Comparison of ENCODE assay signal across 18 mouse cellular contexts in the genomic region with DNA sequence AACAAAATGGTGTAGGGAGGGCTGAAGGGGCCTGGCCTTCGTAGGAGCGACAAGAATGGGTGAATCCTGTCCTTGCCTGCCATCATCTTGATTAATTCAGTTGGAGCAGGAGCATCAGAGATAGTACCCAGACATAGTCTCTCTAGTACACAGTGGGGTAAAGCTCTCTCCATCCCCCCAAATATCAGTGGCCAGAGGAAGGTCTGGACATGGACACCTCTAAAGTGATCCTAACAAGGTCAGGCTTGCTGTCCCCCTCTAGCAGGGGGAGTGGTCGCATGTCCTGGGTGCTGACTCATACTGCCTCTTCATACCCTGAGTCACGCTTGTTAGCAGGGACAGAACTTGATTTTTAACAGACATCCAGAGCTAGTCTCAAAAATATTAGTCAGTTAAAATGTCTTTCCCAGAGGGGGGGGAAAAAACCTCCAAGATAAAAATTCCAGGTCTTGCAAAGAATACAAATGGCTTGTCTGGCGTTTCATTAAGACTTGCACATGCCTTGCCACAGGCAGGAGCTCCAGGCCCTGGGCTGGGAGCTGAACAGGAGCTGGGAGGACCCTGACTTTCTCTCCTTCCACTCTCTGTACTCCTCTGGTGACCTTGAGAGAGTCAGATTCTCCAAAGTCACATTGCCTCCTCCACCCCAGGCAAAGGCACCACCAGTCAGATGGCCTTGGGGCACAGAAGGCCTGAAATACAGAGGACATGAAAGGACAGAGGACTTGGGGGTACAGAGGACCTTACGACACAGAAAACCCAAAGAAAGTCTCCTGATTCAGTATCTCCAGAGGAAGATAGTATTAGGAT.
"Had no signal": no experiment of that assay in that cellular context is flagged by ENCODE, and none has a peak within 500 bp of the region (broad histone marks: within the 10 kb centered on the region; RNA-seq: fewer than 3 reads in every experiment).

No protein-coding gene starts in this region.

- H3K9me3 ChIP-seq: megakaryocyte, embryonic 14.5 days; midbrain, embryonic 10.5 days; midbrain, embryonic 12.5 days; neural tube, embryonic 13.5 days; neural tube, embryonic 15.5 days; stomach, embryonic 15.5 days had no signal

- DNase-seq: lung, adult 18-20 months; lung, embryonic 14.5 days; lung, postnatal 10 days; midbrain, embryonic 14.5 days; right cerebral cortex, postnatal 14 days; thymus, adult 2 months; thymus, postnatal 25 days; thymus, postnatal 4 days had no signal

- H3K36me3 ChIP-seq: midbrain, embryonic 10.5 days; midbrain, embryonic 12.5 days; neural tube, embryonic 13.5 days; neural tube, embryonic 15.5 days; stomach, embryonic 15.5 days had no signal

- H3K4me1 ChIP-seq: megakaryocyte, embryonic 14.5 days; midbrain, embryonic 10.5 days; midbrain, embryonic 12.5 days; neural tube, embryonic 13.5 days; neural tube, embryonic 15.5 days; stomach, embryonic 15.5 days had no signal

- H3K27me3 ChIP-seq: midbrain, embryonic 12.5 days; neural tube, embryonic 13.5 days; neural tube, embryonic 15.5 days; stomach, embryonic 15.5 days had no signal

- ATAC-seq: midbrain, embryonic 16.5 days had no signal

- H3K4me2 ChIP-seq: lung, embryonic 14.5 days; midbrain, embryonic 12.5 days; neural tube, embryonic 13.5 days; neural tube, embryonic 15.5 days; stomach, embryonic 15.5 days had no signal

- H3K9ac ChIP-seq: lung, embryonic 14.5 days; midbrain, embryonic 12.5 days; neural tube, embryonic 13.5 days; neural tube, embryonic 15.5 days; stomach, embryonic 15.5 days had no signal

- H3K4me3 ChIP-seq: megakaryocyte, embryonic 14.5 days; midbrain, embryonic 10.5 days; midbrain, embryonic 12.5 days; myocyte; neural tube, embryonic 13.5 days; neural tube, embryonic 15.5 days; stomach, embryonic 15.5 days had no signal

- H3K27ac ChIP-seq: macrophage; midbrain, embryonic 10.5 days; midbrain, embryonic 12.5 days; neural tube, embryonic 13.5 days; neural tube, embryonic 15.5 days; stomach, embryonic 15.5 days; stomach, postnatal 0 days had no signal
